Mouse (Mus musculus) erythroblast, adult 5-6 weeks (primary cell): ENCODE data around the gene Rapgef4. TPM values are rescaled to one million over a fixed set of nuclear protein-coding genes. Genes with fewer than 3 reads are reported as not detected.

Experiments used
- ATAC-seq: replicated peaks from 2 replicates; pipeline ENCODE4 v1.8.0; 2016; ENCODE audit warnings: moderate number of reproducible peaks, mild to moderate bottlenecking, moderate TSS enrichment, inconsistent platforms; ENCODE audit not compliant: poor library complexity, low FRiP score, severe bottlenecking
- total RNA-seq, 2 experiments: library from RNA; stranded (forward) in 1 of 2; stranded (reverse) in 1 of 2; fragments of 150-400 nt in 1 of 2; fragments of 200-764, 138-1000 nt in 1 of 2; gene quantifications; 2 replicates each; pipeline versions ENCODE4 v1.2.3 to v1.2.4; 2015 to 2017; ENCODE audit warnings: low replicate concordance in 2 of 2

The Rapgef4 gene
- total RNA-seq, 2 experiments from 2014 or later: 4.8 TPM; not detected in 1

- ATAC-seq: no peak
These were observed 856 bp downstream of the Rapgef4 start for GRCm38 (mm10) chr2:71981896-71982295.

GRCm38 (mm10) chr2:71982868-71983597 is 2.0 kb downstream of the Rapgef4 start:
- no peak for ATAC-seq

GRCm38 (mm10) chr2:71985730-71986129 is 4.7 kb downstream of the Rapgef4 start:
- ATAC-seq: no peak

- no peak for ATAC-seq
These were observed 5.3 kb downstream of the Rapgef4 start for GRCm38 (mm10) chr2:71986276-71986848.

GRCm38 (mm10) chr2:71988572-71988971 is 7.5 kb downstream of the Rapgef4 start:
- ATAC-seq: no peak

- no peak for ATAC-seq
These were observed 11.1 kb downstream of the Rapgef4 start for GRCm38 (mm10) chr2:71992129-71992528.

GRCm38 (mm10) chr2:71993729-71994423 is 12.8 kb downstream of the Rapgef4 start:
- ATAC-seq: no peak

GRCm38 (mm10) chr2:71998531-71998930 is 17.5 kb downstream of the Rapgef4 start:
- ATAC-seq: no peak

- ATAC-seq: no peak
These were observed 19.1 kb downstream of the Rapgef4 start for GRCm38 (mm10) chr2:72000102-72000501.

- ATAC-seq: no peak
These were observed 21.9 kb downstream of the Rapgef4 start for GRCm38 (mm10) chr2:72002843-72003370.

GRCm38 (mm10) chr2:72003756-72004525 is 22.9 kb downstream of the Rapgef4 start:
- ATAC-seq: no peak

- ATAC-seq: no peak
These were observed 24.0 kb downstream of the Rapgef4 start for GRCm38 (mm10) chr2:72005051-72005450.

GRCm38 (mm10) chr2:72009446-72010218 is 28.6 kb downstream of the Rapgef4 start:
- no peak for ATAC-seq

- no peak for ATAC-seq
These were observed 34.3 kb downstream of the Rapgef4 start for GRCm38 (mm10) chr2:72015366-72015765.

- ATAC-seq: no peak
These were observed 35.0 kb downstream of the Rapgef4 start for GRCm38 (mm10) chr2:72016013-72016412.

- ATAC-seq: no peak
These were observed 36.1 kb downstream of the Rapgef4 start for GRCm38 (mm10) chr2:72017168-72017567.

GRCm38 (mm10) chr2:72018736-72019135 is 37.7 kb downstream of the Rapgef4 start:
- ATAC-seq: no peak

- no peak for ATAC-seq
These were observed 39.7 kb downstream of the Rapgef4 start for GRCm38 (mm10) chr2:72020755-72021154.

- ATAC-seq: no peak
These were observed 40.4 kb downstream of the Rapgef4 start for GRCm38 (mm10) chr2:72021440-72021839.
